Mouse (Mus musculus): ENCODE measurements around the gene Bpgm.

GRCm38 (mm10) chr6:34478677-34479360 is 2.8 kb downstream of the Bpgm start:
- TF ChIP-seq POLR2A (IDR thresholded peaks at IDR 0.05; ENCODE audit: control insufficient read depth, low read depth, low read length) (no peak), CTCF (IDR thresholded peaks at IDR 0.05; ENCODE audit: control insufficient read depth, insufficient read depth, insufficient replicate concordance, low read depth, low read length) (no peak)

All from testis, adult 2 months (tissue).